Mouse (Mus musculus) embryonic fibroblast, embryonic 13.5 days (primary cell): ENCODE results near the gene Mdfic. TPM values are rescaled to one million over a fixed set of nuclear protein-coding genes. Genes with fewer than 3 reads are reported as not detected.

Experiments used
- H3K27ac ChIP-seq: 2 replicates; pipeline ENCODE4 v1.5.1; 2012; ENCODE audit warnings: low read length, control low read depth, inconsistent platforms; ENCODE audit not compliant: insufficient read depth
- H3K4me1 ChIP-seq: 2 replicates; pipeline ENCODE4 v1.6.1; 2011; ENCODE audit warnings: low read length; ENCODE audit not compliant: control insufficient read depth, insufficient read depth
- H3K4me3 ChIP-seq: 2 replicates; pipeline ENCODE4 v1.5.1; 2011; ENCODE audit warnings: mild to moderate bottlenecking, control low read depth, low read length; ENCODE audit not compliant: insufficient read depth
- CTCF ChIP-seq: IDR thresholded peaks from 2 replicates; pipeline ENCODE4 v1.5.1; 2011; ENCODE audit warnings: mild to moderate bottlenecking, control low read depth, low read length, moderate library complexity, borderline replicate concordance; ENCODE audit not compliant: insufficient read depth
- POLR2A ChIP-seq: IDR thresholded peaks from 2 replicates; pipeline ENCODE4 v1.6.1; 2011; ENCODE audit warnings: low read depth, mild to moderate bottlenecking, control low read depth, low read length, moderate library complexity
- polyA plus RNA-seq: library from polyadenylated mRNA; stranded (reverse); fragments of >200 nt; gene quantifications from 2 replicates; pipeline ENCODE4 v1.2.4, GENCODE M21; 2011; ENCODE audit warnings: low read depth; ENCODE audit not compliant: missing spikeins, insufficient read length

The Mdfic gene
- polyA plus RNA-seq, 1 experiment: 73.6 TPM

DNA sequence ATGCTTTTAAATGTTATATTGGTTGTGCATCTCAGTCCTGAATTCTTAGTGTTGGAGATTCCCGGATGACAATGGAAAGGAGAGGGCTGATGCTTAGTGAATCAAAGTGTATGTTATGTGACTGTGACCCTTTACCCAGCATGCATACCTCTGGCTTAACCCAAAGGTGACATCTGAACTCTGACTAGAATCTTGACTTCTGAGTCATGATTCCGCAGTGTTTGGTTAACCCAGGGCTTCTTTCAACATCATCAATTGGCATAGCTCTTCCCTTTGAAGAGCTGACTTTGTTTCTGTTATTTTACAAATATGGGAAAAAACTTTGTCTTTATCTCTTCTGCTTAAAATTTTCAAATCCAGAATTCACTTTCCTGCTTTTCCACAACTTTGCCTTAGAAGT lies 30.9 kb downstream of the Mdfic start:
- Histone ChIP-seq H3K4me3 (no peak overlapping the region), H3K27ac (no peak overlapping the region), H3K4me1 (0 out of 2 replicates have a peak, but pooled peaks cover 2% of the 10 kb centered on the region)
- no peak for TF ChIP-seq CTCF

DNA sequence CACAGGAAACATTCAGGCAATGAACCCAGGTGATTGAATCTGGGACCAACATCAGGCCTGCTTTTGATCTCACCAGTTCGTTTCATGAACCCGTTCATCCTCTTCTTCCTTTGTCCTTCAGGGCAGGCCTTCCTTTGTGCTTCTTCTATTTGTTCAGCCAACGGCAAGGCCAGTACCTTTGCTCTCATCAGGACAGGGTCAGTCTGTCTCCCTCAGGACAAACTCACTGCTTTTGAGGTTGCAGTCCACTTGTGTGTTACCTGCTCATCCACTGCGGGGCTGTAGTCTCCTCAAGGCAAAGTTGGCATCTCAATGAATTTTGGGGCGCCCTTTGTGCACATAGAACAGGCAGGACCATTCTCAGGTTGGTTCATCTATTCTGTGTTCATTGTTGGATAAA lies 31.7 kb downstream of the Mdfic start:
- Histone ChIP-seq H3K4me1 (0 out of 2 replicates have a peak, but pooled peaks cover 2% of the 10 kb centered on the region), H3K4me3 (no peak overlapping the region), H3K27ac (no peak overlapping the region)
- TF ChIP-seq CTCF (no peak), POLR2A (no peak)

DNA sequence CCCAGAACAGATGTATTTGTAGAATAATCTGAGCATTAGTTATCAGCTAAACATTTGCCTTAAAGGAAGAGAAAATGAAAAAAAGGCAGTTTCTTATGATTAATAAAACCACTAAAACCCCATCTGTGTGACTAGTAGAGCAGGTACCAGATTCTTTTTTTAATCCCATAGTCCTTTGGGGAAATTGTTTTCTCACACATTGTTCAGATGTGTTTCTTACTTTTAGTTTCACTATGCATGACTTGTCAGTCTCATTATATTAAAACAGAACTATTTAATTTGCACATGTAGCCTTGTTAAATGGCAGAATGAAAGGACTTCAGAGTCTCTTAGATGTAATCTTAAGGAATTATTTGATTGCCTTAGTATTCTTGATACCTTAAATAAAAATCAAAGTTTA lies 32.7 kb downstream of the Mdfic start:
- H3K4me1 ChIP-seq: 0 out of 2 replicates have a peak, but pooled peaks cover 2% of the 10 kb centered on the region
- no peak overlapping the region for H3K4me3 ChIP-seq
- H3K27ac ChIP-seq: no peak overlapping the region; the same call in 1 of the 2 replicates
- TF ChIP-seq POLR2A (no peak), CTCF (no peak)

DNA sequence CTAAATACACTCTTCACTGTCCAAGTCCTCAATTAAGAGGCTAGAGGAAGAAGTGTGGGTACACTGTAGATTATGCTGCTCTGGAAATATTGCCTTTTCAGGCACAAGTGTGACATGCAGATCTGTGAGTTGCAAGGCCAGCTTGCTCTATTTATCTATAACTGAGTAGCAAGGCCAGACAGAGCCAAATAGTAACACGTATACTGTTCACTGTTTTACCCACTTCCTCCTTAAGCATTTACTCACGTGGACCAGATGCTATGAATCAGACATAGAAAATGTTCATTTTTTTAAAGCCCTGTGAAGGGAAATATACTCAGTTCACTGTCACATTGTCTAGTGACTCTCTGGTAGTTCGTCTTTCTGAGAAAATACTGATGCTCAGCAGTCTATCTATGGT lies 37.9 kb downstream of the Mdfic start:
- peaks cover 2% of the 10 kb centered on the region; the same call in 1 of the 2 replicates for H3K4me1 ChIP-seq
- no peak overlapping the region for H3K4me3 ChIP-seq
- no peak for TF ChIP-seq POLR2A
- no peak for TF ChIP-seq CTCF
- H3K27ac ChIP-seq: peak overlapping the region; percentile 41

DNA sequence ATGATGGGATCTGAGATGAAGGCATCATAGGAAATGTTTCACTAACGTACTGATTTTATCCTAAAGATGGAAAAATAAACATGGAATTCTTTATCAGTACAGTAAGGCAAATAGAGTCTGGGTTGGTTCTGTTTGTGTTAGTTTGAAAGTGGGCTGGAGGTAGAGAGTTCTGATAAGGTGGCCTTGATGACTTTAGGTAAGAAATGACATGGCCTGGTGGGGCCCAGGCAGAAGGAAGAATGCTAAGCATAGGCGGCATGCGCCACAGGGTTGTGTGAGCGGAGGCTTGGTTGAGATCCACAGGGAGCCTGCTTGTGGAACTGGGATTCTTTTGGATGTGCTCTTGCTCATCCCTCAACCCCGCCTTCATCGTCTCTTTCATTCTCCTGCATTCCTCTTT lies 40.3 kb downstream of the Mdfic start:
- no peak for TF ChIP-seq POLR2A
- no peak for TF ChIP-seq CTCF
- Histone ChIP-seq H3K4me1 (peaks cover 2% of the 10 kb centered on the region; the same call in 1 of the 2 replicates), H3K4me3 (no peak overlapping the region), H3K27ac (no peak overlapping the region)

DNA sequence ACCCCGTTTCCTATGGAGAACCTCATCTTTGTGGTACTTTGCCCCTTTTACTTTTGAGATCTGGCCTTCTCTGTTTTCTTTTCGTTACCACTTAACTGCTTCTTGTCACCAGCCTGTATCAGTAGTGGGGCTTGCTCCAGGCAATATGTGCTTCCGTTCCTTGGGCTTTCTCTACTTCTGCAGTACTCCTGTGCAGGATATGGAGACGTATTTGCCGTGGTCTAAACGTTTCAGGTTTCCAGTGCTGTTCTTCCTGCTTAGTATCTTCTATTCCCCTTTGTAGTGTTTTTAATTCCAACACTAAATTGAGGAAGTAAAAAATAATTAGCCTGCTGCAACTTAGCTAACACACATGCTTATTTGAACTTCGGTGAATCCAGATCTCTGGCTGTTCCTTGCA lies 43.6 kb downstream of the Mdfic start:
- Histone ChIP-seq H3K4me1 (no peaks in the 10 kb centered on the region), H3K27ac (no peak overlapping the region), H3K4me3 (no peak overlapping the region)
- TF ChIP-seq POLR2A (no peak), CTCF (no peak)

DNA sequence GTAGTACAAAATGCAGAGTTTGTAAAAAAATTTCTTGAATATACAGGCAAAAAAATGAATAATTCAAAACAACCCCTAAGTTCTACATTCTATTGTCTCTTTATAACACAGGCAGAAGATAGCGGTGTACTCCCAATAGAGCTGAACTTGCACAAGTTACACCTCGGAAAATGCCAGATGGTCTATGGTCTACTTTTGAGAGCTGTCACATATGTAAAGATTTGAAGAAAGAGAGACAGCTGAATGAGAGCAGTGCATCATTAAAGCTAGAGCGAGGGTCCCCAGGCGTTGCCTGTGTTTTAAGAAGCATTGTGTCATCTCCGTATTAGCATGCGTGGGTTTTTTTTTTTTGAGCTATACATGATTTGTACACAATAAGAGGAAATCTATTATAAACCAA lies 47.0 kb downstream of the Mdfic start:
- TF ChIP-seq POLR2A (no peak), CTCF (no peak)
- H3K27ac ChIP-seq: no peak overlapping the region
- no peak overlapping the region for H3K4me3 ChIP-seq
- H3K4me1 ChIP-seq: no peaks in the 10 kb centered on the region

DNA sequence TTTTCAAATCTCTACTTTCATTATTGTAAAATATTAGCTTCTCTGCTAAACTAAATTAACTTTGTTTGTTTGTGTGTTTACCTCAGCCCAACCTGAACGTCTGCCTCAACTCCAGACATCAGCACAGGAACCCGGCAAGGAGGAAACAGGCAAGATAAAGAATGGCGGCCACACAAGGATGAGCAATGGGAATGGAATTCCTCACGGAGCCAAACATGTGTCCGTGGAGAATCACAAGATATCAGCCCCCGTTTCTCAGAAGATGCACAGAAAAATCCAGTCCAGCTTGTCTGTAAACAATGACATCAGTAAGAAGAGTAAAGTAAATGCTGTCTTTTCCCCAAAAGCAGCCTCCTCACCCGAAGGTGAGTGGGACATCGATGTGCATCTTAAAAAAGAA lies 49.7 kb downstream of the Mdfic start:
- TF ChIP-seq CTCF (no peak), POLR2A (no peak)
- H3K4me1 ChIP-seq: no peaks in the 10 kb centered on the region
- H3K27ac ChIP-seq: no peak overlapping the region
- H3K4me3 ChIP-seq: no peak overlapping the region

DNA sequence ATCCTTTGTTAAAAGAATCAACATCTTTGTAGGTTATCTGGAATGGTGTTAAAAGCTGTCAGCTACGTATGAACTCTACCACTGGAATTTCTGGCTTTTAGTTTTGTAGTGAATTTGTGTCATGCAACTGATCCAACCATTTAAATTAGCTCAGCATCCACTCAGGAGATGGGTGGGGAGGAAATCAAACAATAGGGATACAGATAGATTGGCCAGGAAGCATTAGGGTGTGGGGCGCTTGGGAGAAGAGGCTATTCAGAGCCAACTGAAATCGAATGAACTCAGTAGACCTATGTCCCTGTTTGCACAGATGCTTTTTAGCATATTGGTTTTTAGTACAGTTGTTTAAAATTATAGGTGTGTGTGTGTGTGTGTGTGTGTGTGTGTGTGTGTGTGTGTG lies 56.6 kb downstream of the Mdfic start:
- Histone ChIP-seq H3K4me3 (no peak overlapping the region), H3K27ac (no peak overlapping the region), H3K4me1 (no peaks in the 10 kb centered on the region)
- TF ChIP-seq POLR2A (no peak), CTCF (no peak)

DNA sequence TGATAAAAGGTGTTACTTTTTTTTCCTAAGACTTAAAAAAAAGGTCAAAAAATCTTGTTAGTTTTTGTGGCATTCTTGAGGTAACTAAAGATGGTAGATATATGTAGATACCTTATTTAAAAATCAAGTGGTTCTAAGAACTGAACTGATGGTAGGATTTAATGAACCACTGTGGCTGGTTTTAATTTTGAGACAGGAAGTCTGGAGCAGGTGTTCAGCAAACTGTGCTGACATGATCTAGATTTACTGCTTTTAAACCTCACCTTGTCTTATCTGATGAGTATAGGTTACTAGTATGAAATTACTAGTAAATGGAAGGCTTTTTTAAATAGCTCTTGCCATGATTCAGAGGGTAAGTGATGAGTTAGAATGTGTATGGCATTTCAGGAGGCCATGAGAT lies 59.7 kb downstream of the Mdfic start:
- Histone ChIP-seq H3K4me3 (no peak overlapping the region), H3K4me1 (no peaks in the 10 kb centered on the region), H3K27ac (peak overlapping the region; percentile 84)
- no peak for TF ChIP-seq CTCF
- no peak for TF ChIP-seq POLR2A

DNA sequence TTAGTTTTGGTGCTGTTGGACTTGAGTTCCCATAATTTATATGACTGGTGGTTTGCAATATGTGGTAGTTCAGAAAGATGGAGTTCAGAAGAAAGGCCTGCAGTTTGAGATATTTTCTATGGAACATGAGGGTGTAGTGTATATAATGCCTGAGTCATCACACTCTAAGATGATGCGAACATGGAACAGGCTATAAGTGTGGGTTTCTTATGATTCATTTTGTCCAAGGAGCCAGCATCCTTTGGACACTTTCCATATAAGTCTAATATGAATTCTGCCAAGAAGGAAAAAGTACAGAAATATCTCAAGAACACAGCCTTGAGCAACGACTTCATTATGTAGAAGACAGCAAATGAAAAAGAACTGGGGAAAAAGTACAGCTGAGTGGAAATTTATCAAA lies 60.2 kb downstream of the Mdfic start:
- no peak for TF ChIP-seq CTCF
- no peak for TF ChIP-seq POLR2A
- Histone ChIP-seq H3K27ac (peak overlapping the region; percentile 84), H3K4me1 (no peaks in the 10 kb centered on the region), H3K4me3 (no peak overlapping the region)
